Mouse (Mus musculus) hindbrain, embryonic 10.5 days (tissue): ENCODE results near the gene Cd47. TPM values are rescaled to one million over a fixed set of nuclear protein-coding genes. Genes with fewer than 3 reads are reported as not detected.

ENCODE experiments used
- DNase-seq: peaks from one replicate; pipeline ENCODE4 v3.0.0-alpha.2; 2017; ENCODE audit warnings: low spot score
- H3K27ac ChIP-seq: fragments of 300-500 bp; sonication (generic); 2 replicates; pipeline ENCODE4 v1.5.1; 2016; ENCODE audit warnings: mild to moderate bottlenecking, moderate library complexity
- H3K27me3 ChIP-seq: fragments of 300-500 bp; sonication (generic); 2 replicates; pipeline ENCODE4 v1.6.1; 2016; ENCODE audit warnings: mild to moderate bottlenecking; ENCODE audit not compliant: poor library complexity, insufficient read depth, severe bottlenecking
- H3K36me3 ChIP-seq: fragments of 300-500 bp; sonication (generic); 2 replicates; pipeline ENCODE4 v1.6.1; 2016; ENCODE audit warnings: mild to moderate bottlenecking, moderate library complexity
- H3K4me1 ChIP-seq: fragments of 300-500 bp; sonication (generic); replicated peaks from 2 replicates; pipeline ENCODE4 v1.6.1; 2016; ENCODE audit warnings: mild to moderate bottlenecking
- H3K4me3 ChIP-seq: fragments of 300-500 bp; sonication (generic); 2 replicates; pipeline ENCODE4 v1.5.1; 2016; ENCODE audit warnings: mild to moderate bottlenecking, moderate library complexity
- H3K9me3 ChIP-seq: fragments of 300-500 bp; sonication (generic); 2 replicates; pipeline ENCODE4 v1.6.1; 2016; ENCODE audit warnings: mild to moderate bottlenecking, moderate library complexity
- WGBS: fragments of 180-500 bp; shearing (Covaris S2); methylation state at CpG from one replicate; pipeline ENCODE4 v1.1.7; 2016; 5-methylcytosine and 5-hydroxymethylcytosine counted together
- polyA plus RNA-seq: library from polyadenylated mRNA; unstranded; fragments of >200 nt; fragmentation: Nextera tagmentation; extraction: Ambion mirVana; gene quantifications from 2 replicates; pipeline ENCODE4 v1.2.1, GENCODE M21; 2016

The Cd47 gene
- polyA plus RNA-seq, 1 experiment from 2014 or later, result 44.1 TPM

DNA sequence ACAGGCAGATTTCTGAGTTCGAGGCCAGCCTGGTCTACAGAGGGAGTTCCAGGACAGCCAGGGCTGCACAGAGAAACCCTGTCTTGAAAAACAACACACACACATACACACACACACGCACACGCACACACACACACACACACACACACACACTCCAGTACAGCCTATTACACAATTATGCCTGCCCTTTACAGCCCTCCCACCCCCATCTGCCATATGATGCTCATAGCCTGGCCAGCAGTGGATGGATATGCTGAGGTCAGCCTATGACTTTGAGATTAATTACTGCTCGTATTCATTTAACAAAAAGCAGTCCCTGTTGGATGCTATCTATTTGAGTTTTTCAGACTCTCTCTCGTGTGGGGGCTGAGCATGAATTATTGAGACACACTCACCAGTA is 144.8 kb downstream of the Cd47 start:
- 90% methylated on average over 5 of the region's 5 CpGs for WGBS

DNA sequence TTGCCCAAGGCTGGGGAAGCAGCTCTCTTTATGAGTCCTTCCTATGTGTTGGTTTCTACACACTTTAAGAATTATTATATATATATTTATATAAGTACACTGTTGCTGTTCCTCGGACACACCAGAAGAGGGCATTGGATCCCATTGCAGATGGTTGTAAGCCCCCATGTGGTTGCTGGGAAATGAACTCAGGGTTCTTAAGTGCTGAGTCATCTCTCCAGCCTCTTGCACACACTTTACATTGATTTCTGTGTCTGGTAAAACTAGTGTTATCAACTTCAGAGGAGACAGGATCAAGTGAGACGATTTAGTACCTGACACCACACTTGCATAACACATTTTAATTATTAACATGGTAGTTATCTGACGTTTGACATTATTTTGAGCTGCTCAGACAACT is 146.7 kb downstream of the Cd47 start:
- no peak for DNase-seq
- no peaks in the 10 kb centered on the region for H3K27me3 ChIP-seq
- no peak overlapping the region for H3K27ac ChIP-seq
- H3K9me3 ChIP-seq, result no peaks in the 10 kb centered on the region
- H3K36me3 ChIP-seq, result no peaks in the 10 kb centered on the region
- peaks cover 2% of the 10 kb centered on the region; the same call in 1 of the 2 replicates for H3K4me1 ChIP-seq
- WGBS, result 84% methylated on average over 3 of the region's 3 CpGs
- H3K4me3 ChIP-seq, result no peak overlapping the region

More for the DNA sequence above, 144.8 kb downstream of the Cd47 start:
- Histone ChIP-seq H3K9me3 (no peaks in the 10 kb centered on the region), H3K4me1 (no peaks in the 10 kb centered on the region), H3K27ac (no peak overlapping the region), H3K36me3 (no peaks in the 10 kb centered on the region), H3K4me3 (no peak overlapping the region), H3K27me3 (no peaks in the 10 kb centered on the region)
- DNase-seq, result no peak

- Histone ChIP-seq H3K27me3 (no peaks in the 10 kb centered on the region), H3K4me1 (peaks cover 5% of the 10 kb centered on the region; the same call in 1 of the 2 replicates), H3K27ac (no peak overlapping the region), H3K36me3 (no peaks in the 10 kb centered on the region), H3K4me3 (no peak overlapping the region), H3K9me3 (no peaks in the 10 kb centered on the region)
- no peak for DNase-seq
- WGBS, result 93% methylated on average over 7 of the region's 7 CpGs
Observed at GRCm38 (mm10) chr16:49947610-49948009, 147.3 kb downstream of the Cd47 start.

- no peaks in the 10 kb centered on the region for H3K27me3 ChIP-seq
- no peak overlapping the region for H3K27ac ChIP-seq
- H3K4me3 ChIP-seq, result no peak overlapping the region
- H3K9me3 ChIP-seq, result no peaks in the 10 kb centered on the region
- no peak for DNase-seq
- peaks cover 5% of the 10 kb centered on the region; the same call in 1 of the 2 replicates for H3K4me1 ChIP-seq
- 89% methylated on average over 3 of the region's 3 CpGs for WGBS
- H3K36me3 ChIP-seq, result no peaks in the 10 kb centered on the region
Observed at GRCm38 (mm10) chr16:49948287-49948686, 148.0 kb downstream of the Cd47 start.

DNA sequence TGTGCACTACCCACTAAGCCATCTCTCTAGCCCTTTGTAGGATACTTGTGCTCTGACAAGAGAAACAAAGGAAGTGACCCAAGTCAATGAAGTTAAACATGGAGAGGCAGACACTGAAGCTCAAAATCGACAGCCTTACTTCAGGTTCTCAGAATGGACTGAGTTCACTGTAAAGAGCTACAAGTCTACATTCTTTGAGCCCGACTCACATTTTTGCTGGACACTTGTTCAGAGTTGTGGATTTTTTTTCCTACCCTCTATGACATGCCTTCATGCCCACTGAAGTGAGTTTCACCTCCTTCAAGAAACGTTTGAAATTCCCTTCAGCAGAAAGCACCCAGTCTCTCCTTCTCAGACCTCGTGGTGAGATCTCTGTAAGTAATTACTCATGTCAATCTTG is 148.9 kb downstream of the Cd47 start:
- 66% methylated on average over 4 of the region's 4 CpGs for WGBS
- no peak for DNase-seq
- Histone ChIP-seq H3K4me1 (peaks cover 5% of the 10 kb centered on the region; the same call in 1 of the 2 replicates), H3K36me3 (no peaks in the 10 kb centered on the region), H3K4me3 (no peak overlapping the region), H3K27me3 (no peaks in the 10 kb centered on the region), H3K27ac (no peak overlapping the region), H3K9me3 (no peaks in the 10 kb centered on the region)

GRCm38 (mm10) chr16:49950340-49950739 is 150.0 kb downstream of the Cd47 start:
- no peak for DNase-seq
- WGBS, result 75% methylated on average over 2 of the region's 2 CpGs
- Histone ChIP-seq H3K9me3 (no peaks in the 10 kb centered on the region), H3K27ac (no peak overlapping the region), H3K4me1 (peaks cover 5% of the 10 kb centered on the region; the same call in 1 of the 2 replicates), H3K27me3 (no peaks in the 10 kb centered on the region), H3K4me3 (no peak overlapping the region), H3K36me3 (no peaks in the 10 kb centered on the region)

- no peak overlapping the region for H3K27ac ChIP-seq
- H3K4me3 ChIP-seq, result no peak overlapping the region
- no peaks in the 10 kb centered on the region for H3K9me3 ChIP-seq
- no peaks in the 10 kb centered on the region for H3K27me3 ChIP-seq
- H3K36me3 ChIP-seq, result no peaks in the 10 kb centered on the region
- no peak for DNase-seq
- peaks cover 5% of the 10 kb centered on the region; the same call in 1 of the 2 replicates for H3K4me1 ChIP-seq
- WGBS, result 94% methylated on average over 2 of the region's 2 CpGs
Observed at GRCm38 (mm10) chr16:49951288-49951691, 151.0 kb downstream of the Cd47 start.

DNA sequence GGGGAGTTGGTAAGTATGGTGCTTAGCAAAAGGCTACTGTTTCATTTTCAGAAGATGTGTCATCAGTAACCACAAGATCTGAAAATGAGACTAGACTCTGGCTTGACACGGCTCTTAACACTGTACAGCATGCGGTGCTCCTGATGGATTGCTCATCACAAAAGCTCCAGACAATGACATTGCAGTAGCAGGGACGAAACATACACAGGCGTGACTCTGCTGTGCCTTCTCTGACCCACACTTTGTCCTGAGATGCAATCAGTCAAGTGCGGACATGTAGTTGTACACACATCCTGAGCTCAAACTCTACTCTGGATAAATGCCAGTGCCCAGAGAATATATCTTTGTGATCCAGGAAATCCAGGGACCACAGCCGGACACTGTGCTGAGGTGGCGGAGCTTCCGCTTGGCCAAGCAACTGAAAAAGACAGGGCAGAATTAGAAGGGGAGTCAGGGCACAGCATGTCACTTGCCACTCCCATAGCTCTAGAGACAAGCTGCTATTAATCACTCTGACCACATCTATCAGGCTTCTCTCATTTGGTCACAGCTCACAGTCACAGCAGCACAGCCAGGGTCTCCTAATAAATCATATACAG is 151.7 kb downstream of the Cd47 start:
- H3K4me1 ChIP-seq, result peaks cover 5% of the 10 kb centered on the region; the same call in 1 of the 2 replicates
- no peak for DNase-seq
- no peak overlapping the region for H3K27ac ChIP-seq
- WGBS, result 76% methylated on average over 8 of the region's 8 CpGs
- no peaks in the 10 kb centered on the region for H3K36me3 ChIP-seq
- H3K4me3 ChIP-seq, result no peak overlapping the region
- no peaks in the 10 kb centered on the region for H3K27me3 ChIP-seq
- no peaks in the 10 kb centered on the region for H3K9me3 ChIP-seq

DNA sequence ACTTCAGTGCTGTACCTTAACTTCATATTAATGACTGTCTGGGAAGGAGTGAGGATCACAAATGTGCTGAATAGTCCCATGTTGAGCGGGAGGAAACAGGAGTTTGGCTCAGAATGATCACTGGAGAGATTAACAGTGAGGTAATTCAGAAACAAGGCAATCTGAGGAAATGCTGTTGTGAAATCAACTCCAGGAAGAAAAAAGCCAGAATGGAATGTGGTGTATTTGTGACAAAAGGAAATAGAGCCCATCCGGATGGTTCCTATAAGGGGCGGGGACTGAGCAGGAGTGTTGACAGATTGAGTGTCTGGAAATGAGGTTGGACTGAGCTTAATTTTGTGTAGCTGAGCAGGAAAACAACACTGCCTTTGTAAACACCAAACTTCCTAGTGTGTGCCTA is 153.5 kb downstream of the Cd47 start:
- no peaks in the 10 kb centered on the region for H3K9me3 ChIP-seq
- no peaks in the 10 kb centered on the region for H3K36me3 ChIP-seq
- H3K27ac ChIP-seq, result no peak overlapping the region
- no peak overlapping the region for H3K4me3 ChIP-seq
- H3K27me3 ChIP-seq, result no peaks in the 10 kb centered on the region
- peaks cover 5% of the 10 kb centered on the region; the same call in 1 of the 2 replicates for H3K4me1 ChIP-seq
- 79% methylated on average over 3 of the region's 3 CpGs for WGBS
- DNase-seq, result no peak

- H3K9me3 ChIP-seq, result no peaks in the 10 kb centered on the region
Observed at GRCm38 (mm10) chr16:49954909-49955308, 154.6 kb downstream of the Cd47 start.

GRCm38 (mm10) chr16:49955325-49955724 is 155.0 kb downstream of the Cd47 start:
- no peaks in the 10 kb centered on the region for H3K27me3 ChIP-seq
- WGBS, result 92% methylated on average over 2 of the region's 2 CpGs

More at GRCm38 (mm10) chr16:49954909-49955308, 154.6 kb downstream of the Cd47 start:
- H3K27ac ChIP-seq, result no peak overlapping the region
- no peak for DNase-seq
- H3K27me3 ChIP-seq, result no peaks in the 10 kb centered on the region
- H3K4me3 ChIP-seq, result no peak overlapping the region
- peaks cover 5% of the 10 kb centered on the region; the same call in 1 of the 2 replicates for H3K4me1 ChIP-seq
- 92% methylated on average over 10 of the region's 10 CpGs for whole genome bisulfite sequencing
- H3K36me3 ChIP-seq, result no peaks in the 10 kb centered on the region

DNA sequence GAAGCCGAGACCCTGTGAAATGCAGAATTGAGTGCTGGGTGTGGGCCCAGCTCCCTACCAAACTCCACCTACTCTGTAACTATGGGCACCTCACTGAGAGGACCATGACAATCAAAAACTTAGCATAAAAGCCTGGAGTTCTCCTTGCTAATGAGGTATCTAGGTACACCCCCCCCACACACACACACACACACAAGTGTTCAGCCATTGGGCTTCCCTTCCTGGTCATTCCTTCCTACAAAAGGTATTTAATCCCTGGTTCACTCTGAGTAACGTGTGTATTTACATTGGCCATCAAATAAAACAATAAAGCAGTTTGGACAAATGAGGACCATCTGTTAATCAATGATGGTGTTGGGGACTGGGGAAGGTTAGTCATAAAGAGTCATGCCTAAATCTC is 155.6 kb downstream of the Cd47 start:
- no peak for DNase-seq
- no peak overlapping the region for H3K27ac ChIP-seq
- no peaks in the 10 kb centered on the region for H3K27me3 ChIP-seq
- 87% methylated on average over 2 of the region's 2 CpGs for WGBS
- H3K36me3 ChIP-seq, result no peaks in the 10 kb centered on the region
- H3K9me3 ChIP-seq, result no peaks in the 10 kb centered on the region
- H3K4me3 ChIP-seq, result no peak overlapping the region
- H3K4me1 ChIP-seq, result peaks cover 5% of the 10 kb centered on the region; the same call in 1 of the 2 replicates

More at GRCm38 (mm10) chr16:49955325-49955724, 155.0 kb downstream of the Cd47 start:
- no peak overlapping the region for H3K27ac ChIP-seq
- no peaks in the 10 kb centered on the region for H3K9me3 ChIP-seq
- H3K36me3 ChIP-seq, result no peaks in the 10 kb centered on the region
- no peak overlapping the region for H3K4me3 ChIP-seq
- no peak for DNase-seq
- peaks cover 5% of the 10 kb centered on the region; the same call in 1 of the 2 replicates for H3K4me1 ChIP-seq

GRCm38 (mm10) chr16:49956531-49957302 is 156.4 kb downstream of the Cd47 start:
- no peak overlapping the region for H3K27ac ChIP-seq
- H3K9me3 ChIP-seq, result no peaks in the 10 kb centered on the region
- H3K27me3 ChIP-seq, result no peaks in the 10 kb centered on the region
- no peak overlapping the region for H3K4me3 ChIP-seq
- 87% methylated on average over 7 of the region's 7 CpGs for WGBS
- peaks cover 5% of the 10 kb centered on the region; the same call in 1 of the 2 replicates for H3K4me1 ChIP-seq
- no peaks in the 10 kb centered on the region for H3K36me3 ChIP-seq
- DNase-seq, result no peak
